Mouse (Mus musculus) ES-E14 (cell line): ENCODE data around the gene Ank3.

Source experiments
- HCFC1 ChIP-seq: IDR thresholded peaks from 2 replicates; pipeline ENCODE4 v1.6.1; 2012; ENCODE audit warnings: low read length, inconsistent platforms, borderline replicate concordance; ENCODE audit not compliant: insufficient read depth
- MAFK ChIP-seq: IDR thresholded peaks from 2 replicates; pipeline ENCODE4 v1.6.1; 2014; ENCODE audit warnings: mild to moderate bottlenecking, low read depth, low read length, inconsistent platforms; ENCODE audit not compliant: insufficient read depth

DNA sequence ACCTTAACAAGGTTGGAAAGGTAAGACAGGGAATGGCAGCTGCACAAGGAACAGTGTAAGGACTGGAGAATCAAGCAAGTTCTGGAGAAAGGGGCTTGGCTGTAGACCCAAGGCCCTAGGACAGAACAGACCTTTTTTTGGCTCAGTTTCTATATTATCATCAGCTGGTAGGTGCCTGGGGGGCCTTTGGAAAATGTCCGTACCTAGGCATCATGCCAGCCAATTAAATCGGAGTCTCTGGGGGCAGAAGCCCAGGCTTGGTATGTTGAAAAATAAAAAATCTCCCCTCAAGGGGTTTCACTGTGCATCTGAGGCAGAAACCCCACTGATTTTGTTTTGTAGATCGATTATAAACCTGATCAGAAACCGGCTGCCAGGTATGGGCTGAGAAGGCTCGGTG is 236.3 kb downstream of the Ank3 start:
- TF ChIP-seq HCFC1 (no peak), MAFK (no peak)
